ENCODE assay signal across 11 mouse cellular contexts in genomic region chr16:50420130-50420529, GRCm38 (mm10). TPM values are rescaled to one million over a fixed set of nuclear protein-coding genes. Genes with fewer than 3 reads are reported as not detected.
DNase-seq lines count a peak whose midpoint lies in the region; ATAC-seq and TF ChIP-seq lines count a peak whose summit lies in the region.
"Had no signal": no experiment of that assay in that cellular context is flagged by ENCODE, and none has a peak within 500 bp of the region (broad histone marks: within the 10 kb centered on the region; RNA-seq: fewer than 3 reads in every experiment).

No protein-coding gene starts in this region.

- H3K36me3 ChIP-seq in intestine, postnatal 0 days (ENCODE audit: control insufficient read depth, insufficient read depth): peaks cover 6% of the 10 kb centered on the region; the same call in 1 of the 2 replicates
- H3K36me3 ChIP-seq in intestine, embryonic 15.5 days: no peaks in the 10 kb centered on the region

- no peak overlapping the region for H3K27ac ChIP-seq in intestine, postnatal 0 days (ENCODE audit: low read depth, low read length)
- H3K27ac ChIP-seq in intestine, embryonic 15.5 days: no peak overlapping the region

- no peaks in the 10 kb centered on the region for H3K27me3 ChIP-seq in intestine, postnatal 0 days (replicated peaks; ENCODE audit: control insufficient read depth, insufficient read depth, low read length)
- H3K27me3 ChIP-seq in intestine, embryonic 15.5 days (replicated peaks): no peaks in the 10 kb centered on the region

- peak; percentile 5 for DNase-seq in thymus, postnatal 14 days
- DNase-seq in thymus, postnatal 10 days (ENCODE audit: low spot score in 2 of 2): no peak
- peak; percentile 22 to 40 for DNase-seq in adrenal gland, postnatal 36 days
- no peak for DNase-seq in cerebellum, adult 18-20 months
- DNase-seq in urinary bladder, postnatal 14 days (ENCODE audit: low spot score): no peak
- DNase-seq: heart, postnatal 4 days; layer of hippocampus, adult 9-11 months; thymus, postnatal 36 days had no signal

- ATAC-seq in intestine, postnatal 0 days: no peak
- ATAC-seq in intestine, embryonic 15.5 days: no peak

- no peaks in the 10 kb centered on the region for H3K4me1 ChIP-seq in intestine, postnatal 0 days (replicated peaks; ENCODE audit: control insufficient read depth, insufficient read depth, low read length)
- H3K4me1 ChIP-seq in intestine, embryonic 15.5 days (replicated peaks): no peaks in the 10 kb centered on the region

- peak; percentile 40 for TF ChIP-seq CTCF in intestine, postnatal 0 days (IDR thresholded peaks at IDR 0.05; ENCODE audit: low read depth)

- 34% methylated on average over 1 of the region's 1 CpGs for WGBS in intestine, postnatal 0 days
- 14% methylated on average over 1 of the region's 1 CpGs for WGBS in intestine, embryonic 15.5 days

- H3K4me3 ChIP-seq in intestine, postnatal 0 days (ENCODE audit: low read depth, low read length): no peak overlapping the region
- H3K4me3 ChIP-seq in intestine, embryonic 15.5 days (replicated peaks): no peak overlapping the region

- no peak overlapping the region for H3K9ac ChIP-seq in intestine, postnatal 0 days (ENCODE audit: low read depth, low read length)
- no peak overlapping the region for H3K9ac ChIP-seq in intestine, embryonic 15.5 days

- H3K9me3 ChIP-seq in intestine, postnatal 0 days (ENCODE audit: control insufficient read depth): no peaks in the 10 kb centered on the region
- H3K9me3 ChIP-seq in intestine, embryonic 15.5 days: no peaks in the 10 kb centered on the region

- no peak overlapping the region for H3K4me2 ChIP-seq in intestine, postnatal 0 days (replicated peaks; ENCODE audit: low read depth)
- H3K4me2 ChIP-seq in intestine, embryonic 15.5 days (replicated peaks): no peak overlapping the region
- H3K4me2 ChIP-seq: liver, embryonic 11.5 days had no signal

RNA-seq across cellular contexts. Expression of gene Bbx, which starts 12.1 kb away (rescaled TPM):
- 14.6 and 17.8 TPM in 2 replicates for polyA plus RNA-seq in intestine, postnatal 0 days (2015; fragmentation: Nextera tagmentation; extraction: Ambion mirVana)
- 33.8 and 36.0 TPM in 2 replicates for polyA plus RNA-seq in intestine, embryonic 15.5 days (2015; fragmentation: Nextera tagmentation; extraction: Ambion mirVana)
- total RNA-seq in adrenal gland, postnatal 36 days (2021): 10 to 100 TPM; 32.2 to 42.8 TPM

Comparison
In these comparisons a context has a peak if more than half of its experiments do, and no peak if none do; other contexts are left out.
1. DNase-seq: peak in thymus, postnatal 14 days (single experiment) and adrenal gland, postnatal 36 days (2 of 2); none in thymus, postnatal 10 days (0 of 2), cerebellum, adult 18-20 months (0 of 2) and urinary bladder, postnatal 14 days (single experiment).